Mouse (Mus musculus) monocyte, adult 5-6 weeks (primary cell): ENCODE measurements around the gene Ifna7. TPM values are rescaled to one million over a fixed set of nuclear protein-coding genes. Genes with fewer than 3 reads are reported as not detected.
"Not testable (repeated sequence)": the region's sequence is repeated elsewhere in the genome, so short reads cannot be mapped to it uniquely, and the experiment has no call there.

Experiments
- ATAC-seq: fragments of 153-309, 156-312 bp; replicated peaks from 2 replicates; pipeline ENCODE4 v1.8.0; 2017; ENCODE audit warnings: mild to moderate bottlenecking; ENCODE audit not compliant: low TSS enrichment, insufficient number of reproducible peaks, severe bottlenecking, poor library complexity, low FRiP score
- total RNA-seq: library from RNA; stranded (forward); fragments of 200-1000, 200-491, 200-594 nt; gene quantifications from 3 replicates; pipeline ENCODE4 v1.2.3, GENCODE M21; 2017

The Ifna7 gene
- total RNA-seq = not detected in 3 replicates

DNA sequence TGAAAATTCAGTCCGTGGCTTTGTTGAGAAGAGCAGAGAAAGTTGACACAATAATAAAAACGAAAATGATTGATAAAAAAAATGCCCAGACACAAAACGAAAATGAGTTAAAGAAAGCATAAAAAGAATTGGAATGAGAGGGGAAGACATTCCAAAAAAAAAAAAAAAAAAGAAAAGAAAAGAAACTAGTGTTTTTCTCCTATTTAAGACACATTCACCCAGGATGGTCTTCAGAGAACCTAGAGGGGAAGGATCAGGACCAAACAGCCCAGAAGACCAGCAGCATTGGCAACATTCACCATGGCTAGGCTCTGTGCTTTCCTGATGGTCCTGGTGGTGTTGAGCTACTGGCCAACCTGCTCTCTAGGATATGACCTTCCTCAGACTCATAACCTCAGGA is at the start of gene Ifna7:
TSS of gene Ifna7 (plus strand) at position 301 of the 400 bp plus-strand sequence.
- no peak for ATAC-seq

- ATAC-seq = not testable (repeated sequence)
Observed at GRCm38 (mm10) chr4:88773534-88773933, 42.5 kb upstream of the Ifna7 start, which contains the start of gene Gm13290. Gene Gm13290, plus strand, starts transcription at chr4:88773834.

GRCm38 (mm10) chr4:88776622-88777021 is 39.4 kb upstream of the Ifna7 start, which contains the start of gene Gm13289:
Gene Gm13289, plus strand, starts transcription at chr4:88776922.
- ATAC-seq = not testable (repeated sequence)

GRCm38 (mm10) chr4:88779550-88779949 is 36.5 kb upstream of the Ifna7 start, which contains the start of gene Gm13272:
Gene Gm13272, plus strand, starts transcription at chr4:88779850.
- ATAC-seq = not testable (repeated sequence)

GRCm38 (mm10) chr4:88780320-88780719 is 35.7 kb upstream of the Ifna7 start:
- ATAC-seq = not testable (repeated sequence)

GRCm38 (mm10) chr4:88781831-88782230 is 34.2 kb upstream of the Ifna7 start, which contains the start of gene Ifnz:
Gene Ifnz, plus strand, starts transcription at chr4:88782131.
- ATAC-seq = not testable (repeated sequence)

GRCm38 (mm10) chr4:88782335-88782734 is 33.7 kb upstream of the Ifna7 start:
- not testable (repeated sequence) for ATAC-seq

DNA sequence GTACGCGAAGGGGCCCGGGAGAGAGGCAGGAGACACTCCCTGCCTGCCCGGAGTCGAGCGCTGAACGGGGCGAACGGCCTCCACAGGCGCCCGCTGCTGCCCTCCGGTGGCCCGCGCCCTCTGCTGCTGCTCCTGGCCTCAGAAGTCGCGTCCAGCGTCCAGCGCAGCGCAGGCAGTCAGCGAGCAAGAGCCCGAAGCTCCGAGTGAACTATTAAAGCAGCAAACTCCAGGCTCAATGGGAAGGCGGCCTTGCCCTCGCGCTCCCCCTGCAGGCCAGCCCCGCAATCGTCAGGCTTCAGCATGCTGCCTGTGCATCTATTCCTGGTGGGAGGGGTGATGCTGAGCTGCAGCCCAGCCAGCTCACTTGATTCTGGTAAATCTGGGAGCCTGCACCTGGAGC is 30.6 kb upstream of the Ifna7 start, which contains the start of gene Gm13276:
TSS of gene Gm13276 (plus strand) at position 301 of the 400 bp plus-strand sequence.
- not testable (repeated sequence) for ATAC-seq

GRCm38 (mm10) chr4:88788402-88788801 is 27.6 kb upstream of the Ifna7 start, which contains the start of gene Gm13277:
Gene Gm13277, plus strand, starts transcription at chr4:88788632.
- ATAC-seq = not testable (repeated sequence)

GRCm38 (mm10) chr4:88791250-88791649 is 24.8 kb upstream of the Ifna7 start, which contains the start of gene Gm13278:
Gene Gm13278, plus strand, starts transcription at chr4:88791550.
- ATAC-seq = not testable (repeated sequence)

DNA sequence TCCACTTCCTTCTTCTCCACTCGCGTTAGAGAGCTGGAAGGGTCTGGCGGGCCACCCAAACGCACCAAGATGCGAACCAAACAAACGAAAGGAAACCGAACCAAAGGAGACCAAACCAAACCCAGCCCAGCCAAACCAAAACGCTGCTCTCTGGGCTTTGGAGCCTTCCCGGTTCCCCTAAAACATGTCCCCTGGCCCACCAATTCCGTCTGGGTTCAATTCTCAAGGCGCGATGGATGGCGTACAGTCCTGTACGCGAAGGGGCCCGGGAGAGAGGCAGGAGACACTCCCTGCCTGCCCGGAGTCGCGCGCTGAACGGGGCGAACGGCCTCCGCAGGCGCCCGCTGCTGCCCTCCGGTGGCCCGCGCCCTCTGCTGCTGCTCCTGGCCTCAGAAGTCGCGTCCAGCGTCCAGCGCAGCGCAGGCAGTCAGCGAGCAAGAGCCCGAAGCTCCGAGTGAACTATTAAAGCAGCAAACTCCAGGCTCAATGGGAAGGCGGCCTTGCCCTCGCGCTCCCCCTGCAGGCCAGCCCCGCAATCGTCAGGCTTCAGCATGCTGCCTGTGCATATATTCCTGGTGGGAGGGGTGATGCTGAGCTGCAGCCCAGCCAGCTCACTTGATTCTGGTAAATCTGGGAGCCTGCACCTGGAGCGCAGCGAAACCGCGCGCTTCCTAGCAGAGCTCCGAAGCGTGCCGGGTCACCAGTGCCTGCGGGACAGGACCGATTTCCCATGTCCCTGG is 21.9 kb upstream of the Ifna7 start, which contains the start of gene Gm13275:
TSS of gene Gm13275 (plus strand) at position 552 of the 740 bp plus-strand sequence.
- not testable (repeated sequence) for ATAC-seq

DNA sequence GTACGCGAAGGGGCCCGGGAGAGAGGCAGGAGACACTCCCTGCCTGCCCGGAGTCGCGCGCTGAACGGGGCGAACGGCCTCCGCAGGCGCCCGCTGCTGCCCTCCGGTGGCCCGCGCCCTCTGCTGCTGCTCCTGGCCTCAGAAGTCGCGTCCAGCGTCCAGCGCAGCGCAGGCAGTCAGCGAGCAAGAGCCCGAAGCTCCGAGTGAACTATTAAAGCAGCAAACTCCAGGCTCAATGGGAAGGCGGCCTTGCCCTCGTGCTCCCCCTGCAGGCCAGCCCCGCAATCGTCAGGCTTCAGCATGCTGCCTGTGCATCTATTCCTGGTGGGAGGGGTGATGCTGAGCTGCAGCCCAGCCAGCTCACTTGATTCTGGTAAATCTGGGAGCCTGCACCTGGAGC is 18.9 kb upstream of the Ifna7 start, which contains the start of gene Gm13279:
TSS of gene Gm13279 (plus strand) at position 301 of the 400 bp plus-strand sequence.
- ATAC-seq = not testable (repeated sequence)

DNA sequence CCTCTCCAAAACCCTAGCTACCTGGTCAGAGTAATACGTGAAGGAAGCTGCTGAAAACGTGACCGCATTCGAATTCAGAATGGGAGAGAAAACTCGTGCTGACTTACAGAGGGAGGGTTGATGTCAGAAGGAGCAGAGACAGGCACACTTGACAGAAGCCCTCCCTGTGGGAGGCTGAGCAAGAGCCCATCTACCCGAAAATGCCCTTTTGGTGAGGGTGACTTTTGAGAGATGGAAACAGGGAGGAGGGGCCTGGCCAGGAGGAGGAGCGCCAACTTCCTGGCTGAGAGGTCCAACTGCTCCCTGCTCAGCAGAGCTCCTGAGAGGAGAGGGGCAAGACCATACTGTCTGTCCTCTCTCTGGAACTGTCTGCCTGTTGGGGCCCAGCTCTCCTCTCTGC is 16.7 kb upstream of the Ifna7 start, which contains the start of gene Gm13285:
TSS of gene Gm13285 (plus strand) at position 301 of the 400 bp plus-strand sequence.
- not testable (repeated sequence) for ATAC-seq

GRCm38 (mm10) chr4:88802954-88803353 is 13.1 kb upstream of the Ifna7 start, which contains the start of gene Gm13287:
Gene Gm13287, plus strand, starts transcription at chr4:88803254.
- ATAC-seq = not testable (repeated sequence)

- not testable (repeated sequence) for ATAC-seq
Observed at GRCm38 (mm10) chr4:88805231-88805630, 10.8 kb upstream of the Ifna7 start, which contains the start of gene Gm13288. Gene Gm13288, plus strand, starts transcription at chr4:88805531.

DNA sequence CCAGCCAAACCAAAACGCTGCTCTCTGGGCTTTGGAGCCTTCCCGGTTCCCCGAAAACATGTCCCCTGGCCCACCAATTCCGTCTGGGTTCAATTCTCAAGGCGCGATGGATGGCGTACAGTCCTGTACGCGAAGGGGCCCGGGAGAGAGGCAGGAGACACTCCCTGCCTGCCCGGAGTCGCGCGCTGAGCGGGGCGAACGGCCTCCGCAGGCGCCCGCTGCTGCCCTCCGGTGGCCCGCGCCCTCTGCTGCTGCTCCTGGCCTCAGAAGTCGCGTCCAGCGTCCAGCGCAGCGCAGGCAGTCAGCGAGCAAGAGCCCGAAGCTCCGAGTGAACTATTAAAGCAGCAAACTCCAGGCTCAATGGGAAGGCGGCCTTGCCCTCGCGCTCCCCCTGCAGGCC is 10.3 kb upstream of the Ifna7 start:
- ATAC-seq = not testable (repeated sequence)

- ATAC-seq = no peak
Observed at GRCm38 (mm10) chr4:88819659-88820058, 3.6 kb downstream of the Ifna7 start, which contains the start of gene Ifna11. Gene Ifna11, plus strand, starts transcription at chr4:88819959.

- no peak for ATAC-seq
Observed at GRCm38 (mm10) chr4:88822995-88823394, 7.0 kb downstream of the Ifna7 start.

- ATAC-seq = not testable (repeated sequence)
Observed at GRCm38 (mm10) chr4:88827116-88827515, 11.1 kb downstream of the Ifna7 start, which contains the start of gene Ifna6. Gene Ifna6, plus strand, starts transcription at chr4:88827416.
